Mouse (Mus musculus) stomach, postnatal 0 days (tissue): Measurements from ENCODE around the gene Ccdc154. TPM values are rescaled to one million over a fixed set of nuclear protein-coding genes. Genes with fewer than 3 reads are reported as not detected.

Experiments used
- ATAC-seq: fragments of 200-750 bp; cut with Nextera tagmentation; 2 replicates; pipeline ENCODE4 v1.8.0; 2017; ENCODE audit not compliant: low FRiP score, low TSS enrichment
- DNase-seq: peaks from one replicate; pipeline ENCODE4 v3.0.0-alpha.2; 2016; ENCODE audit warnings: low spot score
- H3K27ac ChIP-seq: fragments of 300-500 bp; sonication (generic); replicated peaks from 2 replicates; pipeline ENCODE4 v1.5.1; 2014; ENCODE audit warnings: mild to moderate bottlenecking, control low read depth
- H3K27me3 ChIP-seq: fragments of 300-500 bp; sonication (generic); 2 replicates; pipeline ENCODE4 v1.6.1; 2014; ENCODE audit warnings: low read length; ENCODE audit not compliant: control insufficient read depth, insufficient read depth
- H3K36me3 ChIP-seq: fragments of 300-500 bp; sonication (generic); 2 replicates; pipeline ENCODE4 v1.6.1; 2014; ENCODE audit warnings: low read length, mixed read lengths; ENCODE audit not compliant: control insufficient read depth, insufficient read depth
- H3K4me1 ChIP-seq: fragments of 300-500 bp; sonication (generic); replicated peaks from 2 replicates; pipeline ENCODE4 v1.6.1; 2014; ENCODE audit warnings: antibody characterized with exemption; ENCODE audit not compliant: control insufficient read depth, insufficient read depth
- H3K4me2 ChIP-seq: fragments of 300-500 bp; sonication (generic); replicated peaks from 2 replicates; pipeline ENCODE4 v1.6.1; 2014; ENCODE audit warnings: low read depth, mild to moderate bottlenecking, control low read depth, moderate library complexity
- H3K4me3 ChIP-seq: fragments of 300-500 bp; sonication (generic); 2 replicates; pipeline ENCODE4 v1.5.1; 2014; ENCODE audit warnings: low read depth, low read length, control low read depth
- H3K9ac ChIP-seq: fragments of 300-500 bp; sonication (generic); 2 replicates; pipeline ENCODE4 v1.6.1; 2014; ENCODE audit warnings: mild to moderate bottlenecking, low read length, control low read depth, mixed read lengths
- H3K9me3 ChIP-seq: fragments of 300-500 bp; sonication (generic); 2 replicates; pipeline ENCODE4 v1.6.1; 2016; ENCODE audit warnings: low read length; ENCODE audit not compliant: control insufficient read depth
- CTCF ChIP-seq: IDR thresholded peaks from 2 replicates; pipeline ENCODE4 v1.5.1; 2016; ENCODE audit warnings: antibody characterized with exemption, low read depth, mild to moderate bottlenecking, moderate library complexity
- EP300 ChIP-seq: optimal IDR thresholded peaks from 2 replicates; pipeline ENCODE3; 2016; ENCODE audit warnings: antibody characterized with exemption
- WGBS: fragments of 180-500 bp; shearing (Covaris S2); extraction: QIAGEN DNeasy Blood & Tissue Kit; methylation state at CpG from one replicate; pipeline ENCODE4 v1.1.7; 2014; 5-methylcytosine and 5-hydroxymethylcytosine counted together
- polyA plus RNA-seq: library from polyadenylated mRNA; unstranded; fragments of >200 nt; fragmentation: Nextera tagmentation; extraction: Ambion mirVana; gene quantifications from 2 replicates; pipeline ENCODE4 v1.2.1, GENCODE M21; 2015

The Ccdc154 gene
- polyA plus RNA-seq, 1 experiment from 2014 or later, result 0.84 TPM

- TF ChIP-seq EP300 (peak; percentile 34), CTCF (no peak)
- no peak overlapping the region for H3K27ac ChIP-seq
- ATAC-seq (no peak), DNase-seq (no peak)
- no peak overlapping the region for H3K4me2 ChIP-seq
- no peak overlapping the region for H3K9ac ChIP-seq
- H3K27me3 ChIP-seq, result no peaks in the 10 kb centered on the region
- no peaks in the 10 kb centered on the region for H3K36me3 ChIP-seq
- H3K4me1 ChIP-seq, result no peaks in the 10 kb centered on the region
- no peak overlapping the region for H3K4me3 ChIP-seq
- no peaks in the 10 kb centered on the region for H3K9me3 ChIP-seq
- WGBS, result 85% methylated on average over 6 of the region's 6 CpGs
Measured at GRCm38 (mm10) chr17:25135622-25136021, 26.6 kb upstream of the Ccdc154 start.

DNA sequence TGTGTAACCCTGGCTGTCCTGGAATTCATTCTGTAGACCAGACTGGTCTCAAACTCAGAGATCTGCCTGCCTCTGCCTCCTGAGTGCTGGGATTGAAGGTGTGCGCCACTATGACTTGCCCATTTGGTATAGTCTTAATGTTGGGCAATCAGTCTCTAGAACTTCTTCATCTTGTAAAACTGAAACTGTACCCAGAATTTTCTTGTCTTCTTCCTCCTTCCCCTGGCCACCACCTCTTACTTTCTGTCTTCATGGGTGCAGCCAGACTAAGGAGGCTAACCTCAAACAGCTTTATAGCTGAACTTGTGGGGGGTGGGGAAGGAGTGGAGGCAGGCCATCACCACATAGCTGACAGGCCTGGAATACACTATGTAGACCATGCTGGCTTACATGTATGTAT lies 23.5 kb upstream of the Ccdc154 start:
- 86% methylated on average over 1 of the region's 1 CpGs for WGBS
- H3K4me2 ChIP-seq, result no peak overlapping the region
- H3K27ac ChIP-seq, result no peak overlapping the region
- H3K36me3 ChIP-seq, result no peaks in the 10 kb centered on the region
- H3K9me3 ChIP-seq, result no peaks in the 10 kb centered on the region
- no peaks in the 10 kb centered on the region for H3K4me1 ChIP-seq
- no peak overlapping the region for H3K9ac ChIP-seq
- H3K27me3 ChIP-seq, result no peaks in the 10 kb centered on the region
- DNase-seq, result no peak
- no peak overlapping the region for H3K4me3 ChIP-seq
- TF ChIP-seq CTCF (no peak), EP300 (no peak)
- ATAC-seq, result no peak

- DNase-seq, result no peak
Measured at GRCm38 (mm10) chr17:25139960-25140359, 22.3 kb upstream of the Ccdc154 start.

DNA sequence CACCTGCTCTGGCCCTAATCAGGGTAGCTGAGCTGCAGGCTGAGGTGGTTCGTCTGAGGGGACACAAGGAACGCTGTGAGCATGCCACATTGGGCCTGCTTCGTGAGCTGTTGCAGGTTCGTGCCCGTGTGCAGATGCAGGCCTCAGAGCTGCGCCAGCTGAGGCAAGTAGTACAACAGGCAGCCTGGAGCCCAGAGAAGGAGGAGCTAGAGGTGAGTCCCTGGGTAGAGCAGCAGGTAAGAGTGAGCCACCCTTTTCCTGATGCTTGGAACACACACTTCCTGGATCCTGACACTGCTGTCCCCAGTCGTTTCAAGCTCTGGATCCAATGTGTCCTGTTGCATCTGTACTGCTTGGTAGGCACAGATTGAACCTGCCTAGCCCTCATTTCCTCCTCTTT lies 1.1 kb downstream of the Ccdc154 start:
- Histone ChIP-seq H3K4me1 (no peaks in the 10 kb centered on the region), H3K9ac (no peak overlapping the region), H3K27ac (no peak overlapping the region), H3K27me3 (no peaks in the 10 kb centered on the region), H3K4me2 (no peak overlapping the region), H3K4me3 (no peak overlapping the region), H3K36me3 (no peaks in the 10 kb centered on the region; the same call in 1 of the 2 replicates), H3K9me3 (no peaks in the 10 kb centered on the region)
- TF ChIP-seq CTCF, result no peak
- TF ChIP-seq EP300, result no peak
- ATAC-seq, result peak; percentile 58
- DNase-seq, result no peak
- 52% methylated on average over 7 of the region's 7 CpGs for WGBS

More at GRCm38 (mm10) chr17:25139960-25140359, 22.3 kb upstream of the Ccdc154 start:
- H3K27me3 ChIP-seq, result no peaks in the 10 kb centered on the region
- ATAC-seq, result no peak
- WGBS, result 60% methylated on average over 4 of the region's 4 CpGs
- no peaks in the 10 kb centered on the region for H3K4me1 ChIP-seq
- H3K36me3 ChIP-seq, result no peaks in the 10 kb centered on the region
- TF ChIP-seq CTCF (peak; percentile 65), EP300 (no peak)
- H3K9me3 ChIP-seq, result no peaks in the 10 kb centered on the region
- H3K27ac ChIP-seq, result no peak overlapping the region
- no peak overlapping the region for H3K4me2 ChIP-seq
- H3K9ac ChIP-seq, result no peak overlapping the region
- no peak overlapping the region for H3K4me3 ChIP-seq

DNA sequence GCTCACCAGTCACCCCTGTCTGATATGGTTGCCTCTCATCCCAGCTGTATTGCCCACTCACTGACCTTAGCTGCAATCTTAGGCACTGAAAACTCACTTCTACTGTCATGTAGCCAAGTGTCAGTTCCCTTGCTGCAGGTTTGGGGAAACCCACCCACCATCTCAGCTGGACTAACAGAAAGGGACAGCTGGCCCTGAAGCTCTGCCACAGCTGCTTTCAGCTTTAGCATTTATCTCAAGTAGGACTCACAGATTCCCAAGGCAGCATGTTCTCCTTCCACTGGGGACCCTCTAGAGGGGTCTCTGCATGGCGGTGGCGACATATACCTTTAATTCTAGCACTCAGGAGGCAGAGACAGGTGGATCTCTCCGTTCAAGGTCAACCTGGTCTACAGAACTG lies 2.5 kb downstream of the Ccdc154 start:
- TF ChIP-seq CTCF (no peak), EP300 (no peak)
- Histone ChIP-seq H3K27me3 (no peaks in the 10 kb centered on the region), H3K27ac (no peak overlapping the region), H3K4me1 (no peaks in the 10 kb centered on the region), H3K4me2 (no peak overlapping the region), H3K36me3 (no peaks in the 10 kb centered on the region; the same call in 1 of the 2 replicates), H3K9me3 (no peaks in the 10 kb centered on the region), H3K9ac (no peak overlapping the region), H3K4me3 (no peak overlapping the region)
- WGBS, result 89% methylated on average over 3 of the region's 3 CpGs
- ATAC-seq (no peak), DNase-seq (no peak)

GRCm38 (mm10) chr17:25165970-25166671 lies 3.9 kb downstream of the Ccdc154 start:
- H3K4me3 ChIP-seq, result no peak overlapping the region
- H3K4me2 ChIP-seq, result no peak overlapping the region
- 30% methylated on average over 6 of the region's 6 CpGs for WGBS
- no peaks in the 10 kb centered on the region for H3K27me3 ChIP-seq
- ATAC-seq, result no peak
- no peak for TF ChIP-seq EP300
- TF ChIP-seq CTCF, result no peak
- no peak for DNase-seq
- H3K9ac ChIP-seq, result no peak overlapping the region
- no peaks in the 10 kb centered on the region for H3K36me3 ChIP-seq
- no peak overlapping the region for H3K27ac ChIP-seq
- no peaks in the 10 kb centered on the region for H3K4me1 ChIP-seq
- H3K9me3 ChIP-seq, result no peaks in the 10 kb centered on the region
